Mouse (Mus musculus): ENCODE results near the gene Rnf44. TPM values are rescaled to one million over a fixed set of nuclear protein-coding genes. Genes with fewer than 3 reads are reported as not detected.
A peak's percentile ranks its signal among the peaks of the same experiment; 100 is the strongest.

Gene Rnf44
- polyA plus RNA-seq, 1 experiment from 2014 or later, result 91.5 TPM

DNA sequence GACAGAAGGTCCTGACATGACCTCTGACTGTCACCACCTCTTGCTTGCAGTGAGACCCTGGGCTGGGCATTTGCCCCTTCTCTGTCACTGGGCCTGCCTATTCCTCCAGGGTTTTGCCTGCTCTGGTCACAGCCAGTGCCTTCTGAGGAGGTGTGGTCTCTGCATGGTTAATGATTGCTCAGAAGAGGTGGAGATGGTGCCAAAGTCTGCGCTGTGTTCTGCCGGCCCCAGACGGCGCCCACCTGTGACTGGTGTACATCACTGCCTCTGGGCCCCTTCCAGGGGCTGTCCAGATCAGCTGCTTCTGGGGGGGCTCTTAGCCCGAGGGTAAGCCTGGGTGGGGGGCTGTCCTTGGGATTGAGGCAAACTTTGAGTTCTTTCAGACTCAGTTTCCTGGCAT, 7.5 kb upstream of the Rnf44 start, which contains the start of gene Cdhr2:
Cdhr2 (plus strand) TSS at position 219 of the 400 bp plus-strand sequence.
- Histone ChIP-seq H3K9ac (no peak within 1 kb of the TSS), H3K27ac (replicated peaks) (no peak within 1 kb of the TSS), H3K4me3 (no peak within 1 kb of the TSS), H3K9me3 (no peaks in the 10 kb centered on the region), H3K27me3 (no peaks in the 10 kb centered on the region), H3K36me3 (no peaks in the 10 kb centered on the region), H3K4me2 (no peak within 1 kb of the TSS), H3K4me1 (replicated peaks) (no peaks in the 10 kb centered on the region)
- ATAC-seq (ENCODE audit: low FRiP score, low read depth), result no peak
- WGBS, result 53% methylated on average over 5 of the region's 5 CpGs

- H3K4me3 ChIP-seq, result no peak overlapping the region
- H3K4me1 ChIP-seq (replicated peaks), result peaks cover 28% of the 10 kb centered on the region
- no peaks in the 10 kb centered on the region for H3K9me3 ChIP-seq
- no peak overlapping the region for H3K4me2 ChIP-seq
- no peak for ATAC-seq (ENCODE audit: low FRiP score, low read depth)
- no peak overlapping the region for H3K27ac ChIP-seq (replicated peaks)
- no peaks in the 10 kb centered on the region for H3K36me3 ChIP-seq
- H3K9ac ChIP-seq, result no peak overlapping the region
- WGBS, result 90% methylated on average over 11 of the region's 11 CpGs
- H3K27me3 ChIP-seq, result no peaks in the 10 kb centered on the region
Observed at GRCm38 (mm10) chr13:54695479-54696230, 1.9 kb upstream of the Rnf44 start.

GRCm38 (mm10) chr13:54694348-54695060, 797 bp upstream of the Rnf44 start:
- H3K36me3 ChIP-seq, result no peaks in the 10 kb centered on the region
- peak overlapping the region; percentile 82 for H3K4me2 ChIP-seq
- ATAC-seq (ENCODE audit: low FRiP score, low read depth), result peak; percentile 83
- H3K27ac ChIP-seq (replicated peaks), result peak overlapping the region; percentile 93
- H3K9ac ChIP-seq, result peak overlapping the region; percentile 42
- no peaks in the 10 kb centered on the region for H3K27me3 ChIP-seq
- WGBS, result 17% methylated on average over 25 of the region's 26 CpGs
- H3K4me1 ChIP-seq (replicated peaks), result peaks cover 35% of the 10 kb centered on the region
- peak overlapping the region; percentile 96 for H3K4me3 ChIP-seq
- no peaks in the 10 kb centered on the region for H3K9me3 ChIP-seq

DNA sequence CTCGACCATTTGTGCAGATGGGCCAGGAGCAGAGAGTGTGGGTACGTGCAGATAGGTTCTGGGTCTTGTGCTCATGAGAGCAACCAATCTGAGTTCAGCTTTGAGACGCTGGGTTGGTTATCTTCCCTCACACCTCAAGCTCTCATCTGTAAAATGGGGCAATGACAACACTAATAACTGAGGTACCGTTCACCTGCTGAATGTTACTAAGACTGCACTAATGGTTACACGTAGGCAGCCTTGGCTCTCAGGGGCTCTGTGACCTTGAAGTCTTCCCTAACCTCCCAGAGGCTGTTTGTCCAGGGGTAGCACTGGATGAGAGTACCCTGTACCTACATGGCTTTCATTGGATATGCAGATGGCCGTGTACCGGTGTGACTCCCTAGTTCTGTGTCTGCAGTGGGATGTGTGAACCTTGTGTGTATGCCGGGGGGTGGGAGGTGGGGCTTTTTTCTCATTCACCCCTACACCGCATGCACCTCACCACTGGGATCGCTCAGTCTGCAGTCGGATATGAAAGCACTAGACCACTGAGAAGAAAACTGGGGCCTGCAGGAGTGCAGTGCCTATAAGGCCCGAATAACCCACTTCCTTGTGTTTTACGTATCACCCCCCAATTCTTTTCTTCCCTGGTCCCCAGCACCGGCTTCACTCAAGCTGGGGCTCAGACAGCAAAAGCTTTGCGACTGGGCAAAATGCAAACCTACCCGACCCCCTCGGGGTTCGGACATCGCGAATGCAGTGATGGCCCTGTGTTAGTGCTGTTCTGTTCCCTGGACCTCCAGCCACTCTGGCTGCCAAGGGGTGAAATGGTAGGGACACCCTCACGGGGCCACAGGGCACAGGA, 773 bp downstream of the Rnf44 start:
- Histone ChIP-seq H3K4me2 (peak overlapping the region; percentile 82), H3K9ac (peak overlapping the region; percentile 98), H3K9me3 (no peaks in the 10 kb centered on the region), H3K4me1 (replicated peaks) (peaks cover 46% of the 10 kb centered on the region), H3K36me3 (no peaks in the 10 kb centered on the region), H3K27me3 (no peaks in the 10 kb centered on the region), H3K27ac (replicated peaks) (peak overlapping the region; percentile 93), H3K4me3 (peak overlapping the region; percentile 96)
- ATAC-seq (ENCODE audit: low FRiP score, low read depth), result no peak
- WGBS, result 13% methylated on average over 21 of the region's 21 CpGs

DNA sequence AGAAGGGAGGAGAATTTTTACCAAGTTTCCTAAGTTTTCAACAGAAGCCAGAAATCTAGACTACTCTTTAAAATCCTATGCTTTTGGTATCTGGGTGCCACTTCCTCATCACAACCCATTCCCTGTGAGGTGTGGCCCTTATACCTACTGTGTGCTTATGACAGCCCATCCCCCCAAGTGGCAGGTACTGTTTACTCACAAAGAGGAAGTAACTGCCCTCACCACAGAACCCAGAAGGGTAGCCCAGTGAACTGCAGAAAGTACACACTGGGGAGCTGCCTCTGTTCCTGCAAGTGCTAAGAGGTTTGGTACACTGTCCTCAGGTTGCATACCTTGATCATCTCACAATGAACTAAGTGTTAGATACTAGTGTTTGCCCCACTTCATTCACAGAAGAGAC, 2.0 kb downstream of the Rnf44 start:
- peak overlapping the region; percentile 98; the same call in 1 of the 2 replicates for H3K9ac ChIP-seq
- peaks cover 46% of the 10 kb centered on the region for H3K4me1 ChIP-seq (replicated peaks)
- H3K27ac ChIP-seq (replicated peaks), result no peak overlapping the region
- H3K4me2 ChIP-seq, result peak overlapping the region; percentile 82; the same call in 1 of the 2 replicates
- no peaks in the 10 kb centered on the region for H3K36me3 ChIP-seq
- no peaks in the 10 kb centered on the region for H3K27me3 ChIP-seq
- H3K4me3 ChIP-seq, result no peak overlapping the region
- no peaks in the 10 kb centered on the region for H3K9me3 ChIP-seq
- no peak for ATAC-seq (ENCODE audit: low FRiP score, low read depth)

DNA sequence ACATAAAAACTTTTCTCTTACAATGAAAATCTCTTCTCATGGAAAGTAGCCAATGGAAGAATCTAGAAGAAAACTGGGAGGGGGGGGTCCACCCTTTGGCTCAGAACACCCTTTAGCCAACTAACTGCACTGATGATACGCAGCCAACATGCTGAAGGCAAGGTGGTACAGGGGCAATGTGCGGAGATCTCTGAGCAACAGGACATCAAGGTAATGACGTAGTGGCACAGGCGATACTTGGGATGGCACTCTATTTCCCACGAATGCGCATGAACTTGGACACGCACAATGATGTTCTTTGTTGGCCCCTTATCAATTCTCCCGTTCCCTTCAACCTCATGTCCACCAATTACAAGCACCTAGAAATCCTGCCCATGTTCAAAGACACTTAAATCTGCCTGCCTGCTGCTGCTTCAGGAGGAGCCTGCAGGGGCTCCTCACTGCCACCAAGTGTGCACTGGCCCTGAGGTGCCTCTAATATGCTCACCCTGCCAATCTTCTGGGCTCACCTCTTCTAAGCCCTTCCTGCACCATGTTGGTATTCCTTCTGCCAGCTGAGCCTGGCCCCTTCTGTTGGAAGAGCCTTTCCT, 3.5 kb downstream of the Rnf44 start:
- Histone ChIP-seq H3K27me3 (no peaks in the 10 kb centered on the region), H3K4me1 (replicated peaks) (peaks cover 59% of the 10 kb centered on the region), H3K27ac (replicated peaks) (no peak overlapping the region), H3K9me3 (no peaks in the 10 kb centered on the region), H3K9ac (no peak overlapping the region), H3K36me3 (no peaks in the 10 kb centered on the region), H3K4me2 (no peak overlapping the region), H3K4me3 (no peak overlapping the region)
- WGBS, result 93% methylated on average over 8 of the region's 8 CpGs
- no peak for ATAC-seq (ENCODE audit: low FRiP score, low read depth)

- Histone ChIP-seq H3K4me1 (replicated peaks) (peaks cover 67% of the 10 kb centered on the region), H3K4me2 (peak overlapping the region; percentile 70), H3K9ac (peak overlapping the region; percentile 97), H3K9me3 (no peaks in the 10 kb centered on the region), H3K36me3 (peaks cover 16% of the 10 kb centered on the region), H3K27me3 (no peaks in the 10 kb centered on the region), H3K27ac (replicated peaks) (peak overlapping the region; percentile 99), H3K4me3 (peak overlapping the region; percentile 85)
- WGBS, result under 1% methylated on average over 79 of the region's 82 CpGs
- ATAC-seq (ENCODE audit: low FRiP score, low read depth), result peak; percentile 90
Observed at GRCm38 (mm10) chr13:54687575-54688424, 5.9 kb downstream of the Rnf44 start.

DNA sequence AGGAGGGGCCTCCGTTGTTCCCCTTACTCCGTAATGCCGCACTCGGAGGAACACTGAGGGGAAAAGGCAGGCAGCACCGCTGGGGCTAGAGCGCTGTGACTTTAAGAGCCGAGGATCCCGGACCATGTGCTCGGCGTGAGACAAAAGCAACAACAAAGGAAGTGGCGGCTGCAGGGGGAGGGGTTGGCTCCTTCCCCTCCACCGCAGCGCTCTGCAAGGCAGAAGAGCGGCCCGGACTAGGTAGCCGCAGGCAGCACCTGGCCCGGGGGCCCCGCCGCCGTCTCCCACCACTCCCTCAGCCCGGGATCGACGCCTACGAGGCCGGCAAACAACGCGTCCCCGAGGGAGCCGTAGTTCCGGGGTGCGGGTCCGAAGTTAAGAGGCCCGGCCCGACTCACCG, 6.6 kb downstream of the Rnf44 start:
- H3K27me3 ChIP-seq, result no peaks in the 10 kb centered on the region
- peaks cover 60% of the 10 kb centered on the region for H3K4me1 ChIP-seq (replicated peaks)
- under 1% methylated on average over 35 of the region's 35 CpGs for WGBS
- H3K27ac ChIP-seq (replicated peaks), result peak overlapping the region; percentile 99
- peaks cover 23% of the 10 kb centered on the region for H3K36me3 ChIP-seq
- ATAC-seq (ENCODE audit: low FRiP score, low read depth), result peak; percentile 50
- H3K4me2 ChIP-seq, result peak overlapping the region; percentile 70
- H3K9ac ChIP-seq, result peak overlapping the region; percentile 97
- H3K4me3 ChIP-seq, result peak overlapping the region; percentile 85
- H3K9me3 ChIP-seq, result no peaks in the 10 kb centered on the region

DNA sequence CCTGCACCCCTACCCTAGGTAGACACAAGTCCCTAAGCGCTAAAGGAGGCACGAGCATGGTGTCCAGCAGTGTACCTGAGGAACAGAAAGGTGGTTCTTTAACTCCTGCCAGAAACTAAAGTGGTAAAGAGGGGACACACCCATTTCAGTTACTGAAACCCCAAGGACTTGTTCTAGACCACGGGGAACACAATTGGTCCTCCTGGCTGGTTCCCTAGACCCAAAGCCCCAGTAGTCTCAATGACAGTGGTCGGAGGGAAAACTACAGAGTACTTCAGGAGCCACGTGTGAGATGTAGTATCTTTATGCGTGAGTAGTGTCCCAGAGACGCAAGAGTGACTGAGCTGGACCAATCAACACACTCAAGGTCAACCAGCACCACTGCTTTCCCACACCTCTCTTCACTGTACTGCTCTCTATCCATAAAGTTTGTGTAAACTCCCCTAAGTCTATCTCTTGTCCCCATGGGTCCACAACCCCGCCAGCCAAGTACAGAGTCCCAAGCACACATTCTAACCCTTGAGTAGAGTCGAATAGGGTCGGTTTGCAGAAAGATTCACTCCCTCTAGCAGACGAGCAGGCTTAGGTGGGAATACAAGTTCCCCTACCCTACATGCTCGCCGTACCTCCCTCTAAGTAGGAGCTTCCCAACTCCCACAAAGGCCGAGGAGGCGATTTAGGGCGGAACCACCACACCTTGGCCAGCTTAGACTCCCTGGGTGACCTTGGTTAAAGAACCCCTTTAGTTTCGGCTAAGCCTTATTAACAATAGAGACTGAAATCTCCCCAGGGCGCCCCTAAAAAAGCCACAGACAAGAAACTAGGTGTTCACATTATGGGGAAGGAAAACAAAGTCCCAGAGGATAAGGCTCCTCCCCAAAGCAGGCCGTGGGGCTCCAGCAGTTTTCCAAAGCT, 7.3 kb downstream of the Rnf44 start:
- H3K27ac ChIP-seq (replicated peaks), result peak overlapping the region; percentile 99
- H3K27me3 ChIP-seq, result no peaks in the 10 kb centered on the region
- H3K36me3 ChIP-seq, result peaks cover 30% of the 10 kb centered on the region
- no peak for ATAC-seq (ENCODE audit: low FRiP score, low read depth)
- H3K4me1 ChIP-seq (replicated peaks), result peaks cover 53% of the 10 kb centered on the region
- peak overlapping the region; percentile 85 for H3K4me3 ChIP-seq
- peak overlapping the region; percentile 70 for H3K4me2 ChIP-seq
- no peaks in the 10 kb centered on the region for H3K9me3 ChIP-seq
- H3K9ac ChIP-seq, result peak overlapping the region; percentile 97
- 8% methylated on average over 19 of the region's 19 CpGs for WGBS

GRCm38 (mm10) chr13:54685174-54685573, 8.5 kb downstream of the Rnf44 start:
- Histone ChIP-seq H3K36me3 (peaks cover 42% of the 10 kb centered on the region), H3K4me1 (replicated peaks) (peaks cover 41% of the 10 kb centered on the region), H3K4me3 (peak overlapping the region; percentile 85), H3K27ac (replicated peaks) (no peak overlapping the region), H3K9ac (peak overlapping the region; percentile 97; the same call in 1 of the 2 replicates), H3K9me3 (no peaks in the 10 kb centered on the region), H3K4me2 (peak overlapping the region; percentile 70), H3K27me3 (no peaks in the 10 kb centered on the region)
- no peak for ATAC-seq (ENCODE audit: low FRiP score, low read depth)
- 32% methylated on average over 2 of the region's 2 CpGs for WGBS
